Mouse (Mus musculus) CH12.LX (cell line): ENCODE results near the gene Vapb. TPM values are rescaled to one million over a fixed set of nuclear protein-coding genes. Genes with fewer than 3 reads are reported as not detected.

ENCODE experiments used
- DNase-seq: peaks from one replicate; pipeline ENCODE4 v3.0.0-alpha.2; 2013; ENCODE audit errors: extremely low read depth
- H3K27ac ChIP-seq: 2 replicates; pipeline ENCODE4 v1.5.1; 2012; ENCODE audit warnings: low read depth, mild to moderate bottlenecking, control low read depth, moderate library complexity; ENCODE audit not compliant: insufficient read depth
- H3K27me3 ChIP-seq: replicated peaks from 2 replicates; pipeline ENCODE3; 2012; ENCODE audit warnings: inconsistent platforms
- H3K36me3 ChIP-seq, 2 experiments: replicated peaks in 1 of 2; 2 replicates each; pipeline versions ENCODE3 to v1.6.1; 2012; ENCODE audit warnings: inconsistent platforms in 1 of 2, low read length in 1 of 2, mild to moderate bottlenecking in 1 of 2, mixed read lengths in 1 of 2, moderate library complexity in 1 of 2; ENCODE audit not compliant: control insufficient read depth in 1 of 2, insufficient read depth in 1 of 2
- H3K4me1 ChIP-seq, 2 experiments: 2 replicates each; pipeline ENCODE4 v1.6.1; 2012; ENCODE audit warnings: inconsistent platforms in 1 of 2, moderate library complexity in 1 of 2; ENCODE audit not compliant: insufficient read depth in 2 of 2, control insufficient read depth in 1 of 2
- H3K4me2 ChIP-seq: 2 replicates; pipeline ENCODE4 v1.6.1; 2012; ENCODE audit warnings: low read depth, mild to moderate bottlenecking, control low read depth; ENCODE audit not compliant: poor library complexity, insufficient read depth, severe bottlenecking
- H3K4me3 ChIP-seq, 3 experiments: fragments of 150-350 bp in 1 of 3; sonication (generic) in 1 of 3; replicated peaks in 1 of 3; 2 replicates each; pipeline versions ENCODE3 to v1.5.1; 2011 to 2012; ENCODE audit warnings: low read depth in 2 of 3, low read length in 2 of 3, mild to moderate bottlenecking in 2 of 3, moderate library complexity in 2 of 3, control low read depth in 1 of 3, improper control_type of control experiment in 1 of 3, inconsistent platforms in 1 of 3, mixed read lengths in 1 of 3; ENCODE audit not compliant: poor library complexity in 1 of 3
- H3K79me2 ChIP-seq: replicated peaks from 2 replicates; pipeline ENCODE4 v1.6.1; 2012; ENCODE audit warnings: mild to moderate bottlenecking, moderate library complexity; ENCODE audit not compliant: control insufficient read depth, poor library complexity, insufficient read depth, severe bottlenecking; ENCODE audit errors: extremely low read depth
- H3K9ac ChIP-seq: 2 replicates; pipeline ENCODE4 v1.6.1; 2012; ENCODE audit warnings: low read depth, mild to moderate bottlenecking, control low read depth, moderate library complexity; ENCODE audit not compliant: insufficient read depth
- H3K9me3 ChIP-seq: replicated peaks from 2 replicates; pipeline ENCODE3; 2012; ENCODE audit warnings: low read length, inconsistent platforms, mixed read lengths
- CHD1 ChIP-seq: IDR thresholded peaks from 2 replicates; pipeline ENCODE4 v1.6.1; 2012; ENCODE audit warnings: low read depth, low read length, improper control_type of control experiment, inconsistent platforms
- ELF1 ChIP-seq: IDR thresholded peaks from 2 replicates; pipeline ENCODE4 v1.6.1; 2014; ENCODE audit warnings: low read depth, mild to moderate bottlenecking, inconsistent platforms, low read length, improper control_type of control experiment
- ETS1 ChIP-seq: conservative IDR thresholded peaks from 2 replicates; pipeline ENCODE4 v1.6.1; 2012; ENCODE audit warnings: low read depth, mild to moderate bottlenecking, inconsistent platforms, low read length, improper control_type of control experiment, moderate library complexity
- GABPA ChIP-seq: IDR thresholded peaks from 2 replicates; pipeline ENCODE4 v1.6.1; 2012; ENCODE audit warnings: low read depth, low read length, improper control_type of control experiment, inconsistent platforms; ENCODE audit not compliant: insufficient replicate concordance
- HCFC1 ChIP-seq: IDR thresholded peaks from 2 replicates; pipeline ENCODE4 v1.6.1; 2012; ENCODE audit warnings: low read depth, mild to moderate bottlenecking, inconsistent platforms, low read length, improper control_type of control experiment
- JUN ChIP-seq: IDR thresholded peaks from 2 replicates; pipeline ENCODE4 v1.6.1; 2011; ENCODE audit warnings: low read depth, mild to moderate bottlenecking, low read length, improper control_type of control experiment, moderate library complexity; ENCODE audit not compliant: insufficient read depth
- JUND ChIP-seq: conservative IDR thresholded peaks from 2 replicates; pipeline ENCODE4 v1.6.1; 2011; ENCODE audit warnings: low read depth, low read length, improper control_type of control experiment
- MAZ ChIP-seq: IDR thresholded peaks from 2 replicates; pipeline ENCODE4 v1.6.1; 2012; ENCODE audit warnings: low read depth, mild to moderate bottlenecking, inconsistent platforms, low read length, improper control_type of control experiment, moderate library complexity
- MYC ChIP-seq: IDR thresholded peaks from 2 replicates; pipeline ENCODE4 v1.6.1; 2011; ENCODE audit warnings: low read depth, mild to moderate bottlenecking, improper control_type of control experiment, low read length
- NELFE ChIP-seq: IDR thresholded peaks from 2 replicates; pipeline ENCODE4 v1.6.1; 2011; ENCODE audit warnings: low read depth, low read length, improper control_type of control experiment
- NRF1 ChIP-seq: IDR thresholded peaks from 2 replicates; pipeline ENCODE4 v1.6.1; 2014; ENCODE audit warnings: low read depth, mild to moderate bottlenecking, inconsistent platforms, low read length, improper control_type of control experiment, moderate library complexity
- PAX5 ChIP-seq: IDR thresholded peaks from 2 replicates; pipeline ENCODE4 v1.6.1; 2012; ENCODE audit warnings: low read length, inconsistent platforms, mixed read lengths
- RAD21 ChIP-seq: IDR thresholded peaks from 2 replicates; pipeline ENCODE4 v1.6.1; 2011; ENCODE audit warnings: low read depth, mild to moderate bottlenecking, low read length, improper control_type of control experiment, moderate library complexity
- RCOR1 ChIP-seq: conservative IDR thresholded peaks from 2 replicates; pipeline ENCODE4 v1.6.1; 2012; ENCODE audit warnings: low read depth, mild to moderate bottlenecking, inconsistent platforms, low read length, improper control_type of control experiment
- SIN3A ChIP-seq: IDR thresholded peaks from 2 replicates; pipeline ENCODE4 v1.6.1; 2012; ENCODE audit warnings: low read length, improper control_type of control experiment, inconsistent platforms
- TCF12 ChIP-seq: IDR thresholded peaks from 2 replicates; pipeline ENCODE4 v1.6.1; 2014; ENCODE audit warnings: low read depth, mild to moderate bottlenecking, inconsistent platforms, low read length, improper control_type of control experiment
- USF2 ChIP-seq: conservative IDR thresholded peaks from 2 replicates; pipeline ENCODE4 v1.6.1; 2011; ENCODE audit warnings: low read depth, low read length, improper control_type of control experiment
- ZC3H11A ChIP-seq: IDR thresholded peaks from 2 replicates; pipeline ENCODE4 v1.6.1; 2012; ENCODE audit warnings: low read depth, mild to moderate bottlenecking, inconsistent platforms, low read length, improper control_type of control experiment
- ZKSCAN1 ChIP-seq: IDR thresholded peaks from 2 replicates; pipeline ENCODE4 v1.6.1; 2012; ENCODE audit warnings: low read depth, inconsistent platforms, low read length, improper control_type of control experiment, borderline replicate concordance
- ZMIZ1 ChIP-seq: IDR thresholded peaks from 2 replicates; pipeline ENCODE4 v1.6.1; 2012; ENCODE audit warnings: low read depth, mild to moderate bottlenecking, inconsistent platforms, low read length, improper control_type of control experiment
- dilution Hi-C: fragments of 300-500 bp; cut with MboI; formaldehyde crosslinking; loops from 2 replicates; pipeline ENCODE4 v1.14.3; 2020; ENCODE audit warnings: low sequenced_read_pairs; ENCODE audit not compliant: extremely low pct_unique_long_range_greater_than_20kb, extremely low pct_ligation_motif_present
- in situ Hi-C: fragments of 300-500 bp; cut with MboI; formaldehyde crosslinking; loops from 3 replicates; pipeline ENCODE4 v1.14.3; 2019; ENCODE audit warnings: low sequenced_read_pairs, low pct_ligation_motif_present, low pct_unique_long_range_greater_than_20kb, mixed read lengths
- polyA plus RNA-seq: library from polyadenylated mRNA; unstranded; fragments of >175 nt; gene quantifications from 2 replicates; pipeline ENCODE4 v1.2.1, GENCODE M21; 2012; ENCODE audit warnings: low read depth; ENCODE audit not compliant: insufficient read length
- total RNA-seq, 2 experiments: library from RNA; depleted of rRNA; stranded (reverse); fragments of 300-350 nt in 1 of 2; fragments of >200 nt in 1 of 2; gene quantifications; 2 replicates each; pipeline ENCODE4 v1.2.3; 2012 to 2014

The Vapb gene
- total and polyA plus RNA-seq, 3 experiments: 20.9 to 46.4 (median 44.7) TPM

DNA sequence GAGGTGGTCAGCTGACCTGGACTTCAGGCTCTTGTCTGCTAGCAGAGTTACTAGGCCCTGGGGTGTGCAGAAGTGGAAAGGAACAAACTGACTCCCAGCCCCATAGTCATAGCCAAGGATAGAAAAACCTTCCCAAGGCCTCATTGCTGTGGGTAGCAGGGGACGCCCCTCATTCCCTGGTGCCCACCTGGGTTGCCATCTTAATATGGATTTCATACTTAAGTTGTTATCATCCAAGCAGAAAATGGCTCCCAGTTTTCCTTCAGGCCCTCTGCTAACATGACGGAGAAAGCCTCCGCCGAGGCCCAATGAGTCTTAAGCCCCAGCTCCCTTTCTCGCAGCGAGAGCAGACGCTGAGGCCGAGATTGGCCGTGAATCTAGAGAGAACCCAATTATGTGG, 63.3 kb downstream of the Vapb start:
- TF ChIP-seq MAZ (no peak), ZKSCAN1 (no peak), ETS1 (no peak), ELF1 (no peak), NELFE (no peak), NRF1 (no peak), JUND (no peak), RAD21 (no peak), HCFC1 (no peak), SIN3A (no peak), MYC (no peak), ZC3H11A (no peak), GABPA (no peak), ZMIZ1 (no peak), CHD1 (no peak), USF2 (no peak), PAX5 (no peak), JUN (no peak), TCF12 (no peak), RCOR1 (no peak)
- in situ Hi-C loops (loop anchor here (25.0 kb wide), 1 partner anchor 312 kb away; the partner anchor contains the start of gene Npepl1), dilution Hi-C loops (no loop called here)

DNA sequence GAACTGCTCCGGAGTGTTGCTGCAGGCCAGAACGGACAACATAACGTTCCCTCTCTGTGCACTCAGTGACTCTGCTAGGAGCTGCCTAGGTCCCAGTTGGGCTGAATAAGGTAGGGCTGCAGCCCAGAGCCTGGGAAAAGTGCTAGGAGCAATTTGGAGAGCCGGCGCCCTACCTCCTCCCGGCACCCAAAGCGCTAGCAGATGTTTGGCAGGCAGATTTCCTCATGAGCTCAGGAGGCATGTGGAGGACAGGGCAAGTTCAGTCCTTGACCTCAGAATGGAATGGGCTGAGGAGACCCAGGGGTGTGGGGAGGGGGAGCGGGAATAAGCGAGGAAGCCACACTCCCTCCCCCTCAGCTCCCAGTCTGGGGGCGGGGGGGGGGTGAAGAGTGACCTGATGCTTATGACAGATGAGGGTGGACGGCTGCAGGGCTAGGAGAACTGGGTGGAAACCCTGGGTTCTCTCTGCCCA, 64.1 kb downstream of the Vapb start:
- Histone ChIP-seq H3K79me2 (no peaks in the 10 kb centered on the region), H3K36me3 (no peaks in the 10 kb centered on the region)
- no peak for TF ChIP-seq ETS1
- TF ChIP-seq, all 38 proteins: peak for 0
- no peak overlapping the region for H3K9ac ChIP-seq
- H3K9me3 ChIP-seq: no peaks in the 10 kb centered on the region
- dilution Hi-C loops (no loop called here), in situ Hi-C loops (loop anchor here (25.0 kb wide), 1 partner anchor 311 kb away; the partner anchor contains the start of gene Npepl1)
- peaks cover 42% of the 10 kb centered on the region for H3K27me3 ChIP-seq
- H3K4me1 ChIP-seq: no peaks in the 10 kb centered on the region
- no peak overlapping the region for H3K27ac ChIP-seq
- no peak overlapping the region for H3K4me2 ChIP-seq
- H3K4me3 ChIP-seq: no peak overlapping the region
- DNase-seq: no peak

More for the DNA sequence above, 63.3 kb downstream of the Vapb start:
- Histone ChIP-seq H3K4me2 (no peak overlapping the region), H3K9ac (no peak overlapping the region), H3K27ac (no peak overlapping the region), H3K79me2 (no peaks in the 10 kb centered on the region), H3K4me3 (no peak overlapping the region), H3K27me3 (peaks cover 39% of the 10 kb centered on the region), H3K9me3 (no peaks in the 10 kb centered on the region), H3K4me1 (no peaks in the 10 kb centered on the region), H3K36me3 (no peaks in the 10 kb centered on the region)
- no peak for DNase-seq
